Mouse (Mus musculus) kidney, adult 2 months (tissue): ENCODE data around the gene Kif1a. TPM values are rescaled to one million over a fixed set of nuclear protein-coding genes. Genes with fewer than 3 reads are reported as not detected.
"Not testable (repeated sequence)": the region's sequence is repeated elsewhere in the genome, so short reads cannot be mapped to it uniquely, and the experiment has no call there.

Experiments used
- DNase-seq: peaks from one replicate; pipeline ENCODE4 v3.0.0; 2021
- H3K27ac ChIP-seq: fragments of 200-500 bp; 2 replicates; pipeline ENCODE4 v1.5.1; 2012; ENCODE audit warnings: low read depth, low read length, control low read depth, inconsistent platforms; ENCODE audit not compliant: insufficient read depth
- H3K27me3 ChIP-seq: fragments of 200-500 bp; replicated peaks from 2 replicates; pipeline ENCODE4 v1.6.1; 2012; ENCODE audit warnings: mild to moderate bottlenecking, moderate library complexity, low read length, inconsistent platforms; ENCODE audit not compliant: control insufficient read depth, insufficient read depth
- H3K36me3 ChIP-seq: fragments of 200-500 bp; 2 replicates; pipeline ENCODE4 v1.6.1; 2012; ENCODE audit warnings: mild to moderate bottlenecking, moderate library complexity, low read length, inconsistent platforms; ENCODE audit not compliant: control insufficient read depth, insufficient read depth
- H3K4me1 ChIP-seq: fragments of 200-500 bp; 2 replicates; pipeline ENCODE4 v1.6.1; 2011; ENCODE audit warnings: low read length; ENCODE audit not compliant: control insufficient read depth, insufficient read depth
- H3K4me3 ChIP-seq: fragments of 200-500 bp; 2 replicates; pipeline ENCODE4 v1.5.1; 2011; ENCODE audit warnings: mild to moderate bottlenecking, low read depth, low read length, control low read depth; ENCODE audit not compliant: insufficient read depth
- CTCF ChIP-seq: fragments of 200-500 bp; conservative IDR thresholded peaks from 2 replicates; pipeline ENCODE4 v1.5.1; 2011; ENCODE audit warnings: low read depth, mild to moderate bottlenecking, control low read depth, low read length, moderate library complexity, mixed read lengths; ENCODE audit not compliant: insufficient read depth, insufficient read length
- POLR2A ChIP-seq: fragments of 200-500 bp; IDR thresholded peaks from one replicate; pipeline ENCODE4 v1.6.1; 2011; ENCODE audit warnings: low read depth, low read length, control low read depth
- WGBS: fragments of 180-500 bp; shearing (Covaris S2); methylation state at CpG from one replicate; pipeline ENCODE4 v1.1.7; 2018; 5-methylcytosine and 5-hydroxymethylcytosine counted together
- polyA plus RNA-seq: library from polyadenylated mRNA; depleted of rRNA; stranded (reverse); fragments of >200 nt; gene quantifications from 2 replicates; pipeline ENCODE4 v1.2.3, GENCODE M21; 2012; rRNA removed

Gene Kif1a
- polyA plus RNA-seq, 1 experiment = 1.3 TPM

- no peak for DNase-seq
- H3K27me3 ChIP-seq = no peaks in the 10 kb centered on the region
- no peak overlapping the region for H3K4me3 ChIP-seq
- TF ChIP-seq CTCF = no peak
- no peak for TF ChIP-seq POLR2A
- 46% methylated on average over 11 of the region's 11 CpGs for WGBS
- no peaks in the 10 kb centered on the region for H3K36me3 ChIP-seq
- H3K27ac ChIP-seq = no peak overlapping the region
- no peaks in the 10 kb centered on the region for H3K4me1 ChIP-seq
Measured at GRCm38 (mm10) chr1:92979073-92979602, 122.6 kb downstream of the Kif1a start.

- TF ChIP-seq POLR2A = no peak
- TF ChIP-seq CTCF = no peak
- DNase-seq = no peak
- H3K27ac ChIP-seq = no peak overlapping the region
- H3K27me3 ChIP-seq = no peaks in the 10 kb centered on the region
- no peak overlapping the region for H3K4me3 ChIP-seq
- H3K4me1 ChIP-seq = no peaks in the 10 kb centered on the region
- H3K36me3 ChIP-seq = no peaks in the 10 kb centered on the region
- 57% methylated on average over 7 of the region's 7 CpGs for WGBS
Measured at GRCm38 (mm10) chr1:92978645-92979044, 123.1 kb downstream of the Kif1a start.

- WGBS = 56% methylated on average over 6 of the region's 6 CpGs
- H3K4me3 ChIP-seq = no peak overlapping the region
- H3K27me3 ChIP-seq = no peaks in the 10 kb centered on the region
- no peaks in the 10 kb centered on the region for H3K36me3 ChIP-seq
- H3K27ac ChIP-seq = no peak overlapping the region
- peak; percentile 38 for DNase-seq
- TF ChIP-seq CTCF (no peak), POLR2A (no peak)
- no peaks in the 10 kb centered on the region for H3K4me1 ChIP-seq
Measured at GRCm38 (mm10) chr1:92976141-92976566, 125.6 kb downstream of the Kif1a start.

- 29% methylated on average over 1 of the region's 1 CpGs for WGBS
- H3K4me3 ChIP-seq = no peak overlapping the region
- TF ChIP-seq CTCF (no peak), POLR2A (no peak)
- H3K27ac ChIP-seq = no peak overlapping the region
- no peaks in the 10 kb centered on the region for H3K4me1 ChIP-seq
- no peaks in the 10 kb centered on the region for H3K27me3 ChIP-seq
- peak; percentile 39 for DNase-seq
- H3K36me3 ChIP-seq = no peaks in the 10 kb centered on the region
Measured at GRCm38 (mm10) chr1:92972854-92973253, 128.9 kb downstream of the Kif1a start.

- WGBS = 80% methylated on average over 7 of the region's 7 CpGs
- H3K4me3 ChIP-seq = no peak overlapping the region
- H3K4me1 ChIP-seq = no peaks in the 10 kb centered on the region
- TF ChIP-seq CTCF = no peak
- TF ChIP-seq POLR2A = no peak
- DNase-seq = peak; percentile 8
- H3K36me3 ChIP-seq = no peaks in the 10 kb centered on the region
- no peak overlapping the region for H3K27ac ChIP-seq
- H3K27me3 ChIP-seq = no peaks in the 10 kb centered on the region
Measured at GRCm38 (mm10) chr1:92971879-92972795, 129.6 kb downstream of the Kif1a start.

GRCm38 (mm10) chr1:92970791-92971190 lies 131.0 kb downstream of the Kif1a start:
- H3K27me3 ChIP-seq, H3K36me3 ChIP-seq: not testable (repeated sequence)
- 92% methylated on average over 6 of the region's 6 CpGs for WGBS

More at GRCm38 (mm10) chr1:92970791-92971190, 131.0 kb downstream of the Kif1a start:
- DNase-seq, H3K27ac ChIP-seq, H3K4me1 ChIP-seq, H3K4me3 ChIP-seq: not testable (repeated sequence)

Other genes starting within 250 kb of the Kif1a start
- 0.65 and 0.75 TPM in 2 replicates for gene Ankmy1, start 199.0 kb downstream of the Kif1a start, polyA plus RNA-seq
- gene Dusp28, start 195.0 kb downstream of the Kif1a start, polyA plus RNA-seq = 36.6 and 42.6 TPM in 2 replicates
- 161 and 199 TPM in 2 replicates for gene Rnpepl1, start 191.2 kb downstream of the Kif1a start, polyA plus RNA-seq
- 38.9 and 46.2 TPM in 2 replicates for gene Capn10, start 167.6 kb downstream of the Kif1a start, polyA plus RNA-seq
- 1.3 and 1.9 TPM in 2 replicates for gene Gpr35, start 151.1 kb downstream of the Kif1a start, polyA plus RNA-seq
- gene Aqp12, start 95.6 kb downstream of the Kif1a start, polyA plus RNA-seq = not detected in 2 replicates
- 0.08 TPM in 1 of 2 replicates, not detected in the other for gene Agxt, start 33.3 kb upstream of the Kif1a start, polyA plus RNA-seq
- 7.9 and 10.4 TPM in 2 replicates for gene 2310007B03Rik, start 59.0 kb upstream of the Kif1a start, polyA plus RNA-seq
- 0.03 and 0.04 TPM in 2 replicates for gene Crocc2, start 66.8 kb upstream of the Kif1a start, polyA plus RNA-seq
- gene Sned1, start 133.9 kb upstream of the Kif1a start, polyA plus RNA-seq = 8.8 and 10.0 TPM in 2 replicates
- 12.7 and 16.0 TPM in 2 replicates for gene Mterf4, start 204.0 kb upstream of the Kif1a start, polyA plus RNA-seq
- gene Ppp1r7, start 240.9 kb upstream of the Kif1a start, polyA plus RNA-seq = 4.0 and 4.5 TPM in 2 replicates
- gene Pask, start 241.5 kb upstream of the Kif1a start, polyA plus RNA-seq = 0.95 and 1.2 TPM in 2 replicates